ENCODE assay signal across 14 mouse cellular contexts in genomic region chr1:105988171-105988570, GRCm38 (mm10). TPM values are rescaled to one million over a fixed set of nuclear protein-coding genes. Genes with fewer than 3 reads are reported as not detected.
DNase-seq lines count a peak whose midpoint lies in the region; ATAC-seq lines count a peak whose summit lies in the region.
"Had no signal": no experiment of that assay in that cellular context is flagged by ENCODE, and none has a peak within 500 bp of the region (broad histone marks: within the 10 kb centered on the region; RNA-seq: fewer than 3 reads in every experiment).

No protein-coding gene starts in this region.

- H3K9me3 ChIP-seq in heart, embryonic 11.5 days (replicated peaks; ENCODE audit: control insufficient read depth, low read length), result no peaks in the 10 kb centered on the region
- H3K9me3 ChIP-seq in liver, embryonic 15.5 days (replicated peaks), result no peaks in the 10 kb centered on the region
- no peaks in the 10 kb centered on the region for H3K9me3 ChIP-seq in hindbrain, embryonic 11.5 days (ENCODE audit: control insufficient read depth, low read length)
- H3K9me3 ChIP-seq: hindbrain, embryonic 12.5 days; limb, embryonic 12.5 days; lung, embryonic 15.5 days had no signal

- no peak for ATAC-seq in heart, embryonic 11.5 days (replicated peaks; ENCODE audit: insufficient number of reproducible peaks, low FRiP score, low TSS enrichment)
- no peak for ATAC-seq in liver, embryonic 15.5 days (ENCODE audit: insufficient read depth)
- ATAC-seq in hindbrain, embryonic 11.5 days (ENCODE audit: low FRiP score), result no peak
- ATAC-seq: intestine, embryonic 16.5 days had no signal

- H3K4me3 ChIP-seq in heart, embryonic 11.5 days (ENCODE audit: low read depth, low read length), result no peak overlapping the region
- H3K4me3 ChIP-seq in liver, embryonic 15.5 days (replicated peaks), result no peak overlapping the region
- no peak overlapping the region for H3K4me3 ChIP-seq in hindbrain, embryonic 11.5 days (ENCODE audit: low read depth, low read length)
- H3K4me3 ChIP-seq: hindbrain, embryonic 12.5 days; limb, embryonic 12.5 days; lung, embryonic 15.5 days had no signal

- DNase-seq in heart, adult 8-10 months (ENCODE audit: low spot score), result no peak
- no peak for DNase-seq in liver
- peak; percentile 90 for DNase-seq in NIH3T3 (ENCODE audit: low read depth)
- no peak for DNase-seq in hindbrain, embryonic 11.5 days (ENCODE audit: low spot score)
- DNase-seq in thymus, postnatal 14 days, result no peak
- DNase-seq: adrenal gland, adult 8-10 months; cerebellum, postnatal 36 days; kidney, postnatal 10 days had no signal

- 63% methylated on average over 3 of the region's 3 CpGs for WGBS in heart, embryonic 11.5 days (ENCODE audit: insufficient replicate concordance)
- 60% methylated on average over 3 of the region's 3 CpGs for WGBS in liver, embryonic 15.5 days (ENCODE audit: insufficient replicate concordance)
- 74% methylated on average over 3 of the region's 3 CpGs for WGBS in hindbrain, embryonic 11.5 days

- H3K9ac ChIP-seq in heart, embryonic 11.5 days (ENCODE audit: low read depth, low read length), result no peak overlapping the region
- no peak overlapping the region for H3K9ac ChIP-seq in liver, embryonic 15.5 days
- no peak overlapping the region for H3K9ac ChIP-seq in hindbrain, embryonic 11.5 days (ENCODE audit: low read depth, low read length)
- H3K9ac ChIP-seq: hindbrain, embryonic 12.5 days; limb, embryonic 12.5 days; lung, embryonic 15.5 days had no signal

- H3K36me3 ChIP-seq in heart, embryonic 11.5 days (ENCODE audit: control insufficient read depth, insufficient read depth, low read length), result no peaks in the 10 kb centered on the region
- H3K36me3 ChIP-seq in liver, embryonic 15.5 days (replicated peaks), result no peaks in the 10 kb centered on the region
- no peaks in the 10 kb centered on the region for H3K36me3 ChIP-seq in hindbrain, embryonic 11.5 days (ENCODE audit: control insufficient read depth, insufficient read depth, low read length)
- H3K36me3 ChIP-seq: hindbrain, embryonic 12.5 days; limb, embryonic 12.5 days; lung, embryonic 15.5 days had no signal

- H3K27me3 ChIP-seq in heart, embryonic 11.5 days (ENCODE audit: control insufficient read depth, insufficient read depth, low read length), result no peaks in the 10 kb centered on the region
- H3K27me3 ChIP-seq in liver, embryonic 15.5 days, result no peaks in the 10 kb centered on the region
- no peaks in the 10 kb centered on the region for H3K27me3 ChIP-seq in hindbrain, embryonic 11.5 days (ENCODE audit: control insufficient read depth, insufficient read depth, low read length)
- H3K27me3 ChIP-seq: hindbrain, embryonic 12.5 days; limb, embryonic 12.5 days; lung, embryonic 15.5 days had no signal

- H3K4me2 ChIP-seq in heart, embryonic 11.5 days, result 0 out of 2 replicates have a peak overlapping the region, but pooled peaks have one; percentile 4
- 0 out of 2 replicates have a peak overlapping the region, but pooled peaks have one; percentile 18 for H3K4me2 ChIP-seq in liver, embryonic 15.5 days
- no peak overlapping the region for H3K4me2 ChIP-seq in hindbrain, embryonic 11.5 days (replicated peaks; ENCODE audit: low read depth, low read length)
- H3K4me2 ChIP-seq: hindbrain, embryonic 12.5 days; limb, embryonic 12.5 days; lung, embryonic 15.5 days had no signal

- no peak overlapping the region for H3K27ac ChIP-seq in heart, embryonic 11.5 days (ENCODE audit: low read depth, low read length)
- H3K27ac ChIP-seq in liver, embryonic 15.5 days (replicated peaks), result no peak overlapping the region
- H3K27ac ChIP-seq in hindbrain, embryonic 11.5 days (ENCODE audit: low read depth, low read length), result no peak overlapping the region
- H3K27ac ChIP-seq: hindbrain, embryonic 12.5 days; limb, embryonic 12.5 days; lung, embryonic 15.5 days had no signal

- peaks cover 14% of the 10 kb centered on the region; the same call in 1 of the 2 replicates for H3K4me1 ChIP-seq in heart, embryonic 11.5 days (ENCODE audit: control insufficient read depth, insufficient read depth, low read length)
- peaks cover 46% of the 10 kb centered on the region for H3K4me1 ChIP-seq in liver, embryonic 15.5 days (replicated peaks)
- H3K4me1 ChIP-seq in hindbrain, embryonic 11.5 days (replicated peaks; ENCODE audit: control insufficient read depth, insufficient read depth, low read length), result no peaks in the 10 kb centered on the region

RNA-seq across cellular contexts. Expression of gene Zcchc2, which starts 2.0 kb away (rescaled TPM):
- 2.4 and 2.7 TPM in 2 replicates for polyA plus RNA-seq in heart, embryonic 11.5 days (2014; fragmentation: Nextera tagmentation; extraction: Ambion mirVana)
- total RNA-seq in heart, adult 8-10 months (2022), result 10 to 100 TPM in 1 of 4 experiments, 1 to 10 TPM in 3; 7.9 to 10.5 (median 10.0) TPM
- polyA plus RNA-seq in liver, embryonic 15.5 days (2015; fragmentation: Nextera tagmentation; extraction: Ambion mirVana), result 1.0 and 1.2 TPM in 2 replicates
- polyA plus RNA-seq in hindbrain, embryonic 11.5 days (2014; fragmentation: Nextera tagmentation; extraction: Ambion mirVana), result 2.3 and 2.9 TPM in 2 replicates
